Mouse (Mus musculus) hindbrain, embryonic 12.5 days (tissue): ENCODE results near the gene Rab29. TPM values are rescaled to one million over a fixed set of nuclear protein-coding genes. Genes with fewer than 3 reads are reported as not detected.
"Not testable (repeated sequence)": the region's sequence is repeated elsewhere in the genome, so short reads cannot be mapped to it uniquely, and the experiment has no call there.

Experiments used
- ATAC-seq: fragments of 200-750 bp; cut with Nextera tagmentation; 2 replicates; pipeline ENCODE4 v1.8.0; 2017; ENCODE audit warnings: moderate TSS enrichment; ENCODE audit not compliant: low FRiP score
- H3K27ac ChIP-seq: fragments of 300-500 bp; sonication (generic); 2 replicates; pipeline ENCODE4 v1.5.1; 2016; ENCODE audit warnings: mild to moderate bottlenecking
- H3K27me3 ChIP-seq: fragments of 300-500 bp; sonication (generic); 2 replicates; pipeline ENCODE4 v1.6.1; 2016; ENCODE audit warnings: mild to moderate bottlenecking
- H3K36me3 ChIP-seq: fragments of 300-500 bp; sonication (generic); 2 replicates; pipeline ENCODE4 v1.6.1; 2016; ENCODE audit warnings: mild to moderate bottlenecking
- H3K4me1 ChIP-seq: fragments of 300-500 bp; sonication (generic); 2 replicates; pipeline ENCODE4 v1.6.1; 2016
- H3K4me2 ChIP-seq: fragments of 300-500 bp; sonication (generic); replicated peaks from 2 replicates; pipeline ENCODE4 v1.6.1; 2016; ENCODE audit warnings: mild to moderate bottlenecking
- H3K4me3 ChIP-seq: fragments of 300-500 bp; sonication (generic); 2 replicates; pipeline ENCODE4 v1.5.1; 2016; ENCODE audit warnings: mild to moderate bottlenecking
- H3K9ac ChIP-seq: fragments of 300-500 bp; sonication (generic); 2 replicates; pipeline ENCODE4 v1.6.1; 2016; ENCODE audit warnings: mild to moderate bottlenecking, moderate library complexity
- H3K9me3 ChIP-seq: fragments of 300-500 bp; sonication (generic); replicated peaks from 2 replicates; pipeline ENCODE4 v1.6.1; 2016; ENCODE audit warnings: mild to moderate bottlenecking
- WGBS: fragments of 180-500 bp; shearing (Covaris S2); methylation state at CpG from one replicate; pipeline ENCODE4 v1.1.7; 2016; 5-methylcytosine and 5-hydroxymethylcytosine counted together
- polyA plus RNA-seq: library from polyadenylated mRNA; unstranded; fragments of >200 nt; fragmentation: Nextera tagmentation; extraction: Ambion mirVana; gene quantifications from 2 replicates; pipeline ENCODE4 v1.2.1, GENCODE M21; 2016

The Rab29 gene
- polyA plus RNA-seq, 1 experiment from 2014 or later, result 14.1 TPM

GRCm38 (mm10) chr1:131869561-131869960 lies 2.5 kb downstream of the Rab29 start:
- WGBS, result 89% methylated on average over 2 of the region's 2 CpGs

GRCm38 (mm10) chr1:131872856-131873255 lies 5.8 kb downstream of the Rab29 start:
- Histone ChIP-seq H3K9ac (no peak overlapping the region), H3K4me2 (no peak overlapping the region), H3K27ac (no peak overlapping the region), H3K4me1 (0 out of 2 replicates have a peak, but pooled peaks cover under 1% of the 10 kb centered on the region), H3K4me3 (no peak overlapping the region), H3K27me3 (peaks cover 4% of the 10 kb centered on the region), H3K9me3 (no peaks in the 10 kb centered on the region), H3K36me3 (no peaks in the 10 kb centered on the region)
- WGBS, result 76% methylated on average over 1 of the region's 1 CpGs
- no peak for ATAC-seq

More at GRCm38 (mm10) chr1:131869561-131869960, 2.5 kb downstream of the Rab29 start:
- no peak for ATAC-seq
- Histone ChIP-seq H3K27ac (no peak overlapping the region), H3K9me3 (no peaks in the 10 kb centered on the region), H3K4me1 (0 out of 2 replicates have a peak, but pooled peaks cover 6% of the 10 kb centered on the region), H3K27me3 (peaks cover 8% of the 10 kb centered on the region), H3K9ac (no peak overlapping the region), H3K36me3 (no peaks in the 10 kb centered on the region), H3K4me3 (no peak overlapping the region), H3K4me2 (no peak overlapping the region)

- H3K4me2 ChIP-seq, result no peak overlapping the region
- no peak for ATAC-seq
- H3K9me3 ChIP-seq, result no peaks in the 10 kb centered on the region
- no peak overlapping the region for H3K4me3 ChIP-seq
- no peak overlapping the region for H3K27ac ChIP-seq
- H3K36me3 ChIP-seq, result no peaks in the 10 kb centered on the region
- peaks cover 6% of the 10 kb centered on the region; the same call in 1 of the 2 replicates for H3K4me1 ChIP-seq
- H3K9ac ChIP-seq, result no peak overlapping the region
- H3K27me3 ChIP-seq, result no peaks in the 10 kb centered on the region
- 84% methylated on average over 2 of the region's 2 CpGs for WGBS
Observed at GRCm38 (mm10) chr1:131879816-131880215, 12.8 kb downstream of the Rab29 start.

DNA sequence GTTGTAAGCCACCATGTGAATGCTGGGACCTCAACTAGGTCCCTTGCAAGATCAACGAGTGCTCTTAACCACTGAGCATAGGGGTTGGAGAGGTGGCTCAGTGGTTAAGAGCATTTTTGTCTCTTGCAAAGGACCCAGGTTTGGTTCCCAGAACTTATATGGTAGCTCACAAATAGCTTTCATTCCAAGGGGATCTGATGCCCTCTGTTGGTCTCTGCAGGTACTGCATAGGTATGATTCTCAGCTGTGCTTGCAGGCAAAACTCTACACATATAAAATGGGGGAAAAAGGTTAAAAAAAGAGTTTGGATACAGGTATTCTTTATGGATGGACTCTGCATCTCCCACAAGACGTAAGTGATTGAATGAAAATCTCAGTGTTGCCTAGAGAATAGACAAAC lies 15.8 kb downstream of the Rab29 start:
- Histone ChIP-seq H3K27me3 (no peaks in the 10 kb centered on the region), H3K4me2 (no peak overlapping the region), H3K4me1 (peaks cover 8% of the 10 kb centered on the region; the same call in 1 of the 2 replicates), H3K36me3 (no peaks in the 10 kb centered on the region), H3K27ac (no peak overlapping the region), H3K4me3 (no peak overlapping the region), H3K9me3 (no peaks in the 10 kb centered on the region), H3K9ac (no peak overlapping the region)
- ATAC-seq, result no peak
- WGBS, result 58% methylated on average over 2 of the region's 2 CpGs

DNA sequence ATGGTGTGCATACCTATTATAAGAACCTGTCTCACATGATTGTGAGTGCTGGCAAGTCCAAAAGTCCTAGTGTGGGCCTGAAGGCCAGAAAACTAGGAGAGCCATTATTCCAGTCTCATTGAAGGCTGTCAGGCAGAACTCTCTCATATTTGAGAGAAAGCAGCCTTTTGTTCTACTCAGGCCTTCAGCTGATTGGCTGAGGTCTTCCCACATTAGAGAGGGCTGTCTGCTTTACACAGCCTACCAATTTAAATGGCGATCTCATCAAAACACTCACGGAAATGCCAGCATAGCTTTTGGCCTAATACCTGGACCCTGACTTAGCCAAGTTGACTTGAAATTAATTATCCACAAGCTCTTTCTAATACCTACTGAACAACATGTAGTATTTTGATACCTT lies 19.1 kb downstream of the Rab29 start:
- Histone ChIP-seq H3K27ac (no peak overlapping the region), H3K9ac (no peak overlapping the region)
- 82% methylated on average over 2 of the region's 2 CpGs for WGBS

DNA sequence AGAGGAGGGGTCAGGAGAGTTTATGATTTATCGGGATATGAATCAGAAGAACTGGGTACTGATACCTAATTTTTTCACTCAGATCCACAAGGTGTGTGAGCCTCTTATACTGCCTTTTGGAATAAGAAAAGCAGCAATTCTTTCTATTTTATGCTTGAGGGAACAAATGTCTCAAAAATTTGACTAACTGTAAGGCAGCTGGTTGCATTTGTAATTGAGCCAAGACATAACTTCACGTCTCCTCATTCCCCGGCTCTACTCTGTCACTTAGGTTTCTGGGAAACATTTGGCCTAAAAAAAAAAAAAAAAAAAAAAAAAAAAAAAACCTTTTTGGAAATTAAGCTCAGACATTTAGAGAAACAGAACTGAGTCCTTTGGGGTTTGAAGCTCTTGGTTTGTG lies 19.6 kb downstream of the Rab29 start:
- no peak for ATAC-seq
- H3K27me3 ChIP-seq, result no peaks in the 10 kb centered on the region
- peaks cover 7% of the 10 kb centered on the region; the same call in 1 of the 2 replicates for H3K4me1 ChIP-seq
- no peaks in the 10 kb centered on the region for H3K9me3 ChIP-seq
- no peak overlapping the region for H3K4me2 ChIP-seq
- no peak overlapping the region for H3K4me3 ChIP-seq
- no peak overlapping the region for H3K9ac ChIP-seq
- WGBS, result 78% methylated on average over 3 of the region's 3 CpGs
- no peaks in the 10 kb centered on the region for H3K36me3 ChIP-seq
- no peak overlapping the region for H3K27ac ChIP-seq

More for the DNA sequence above, 19.1 kb downstream of the Rab29 start:
- no peak for ATAC-seq
- Histone ChIP-seq H3K4me1 (peaks cover 8% of the 10 kb centered on the region; the same call in 1 of the 2 replicates), H3K9me3 (no peaks in the 10 kb centered on the region), H3K4me3 (no peak overlapping the region), H3K36me3 (no peaks in the 10 kb centered on the region), H3K4me2 (no peak overlapping the region), H3K27me3 (no peaks in the 10 kb centered on the region)

GRCm38 (mm10) chr1:131890043-131890658 lies 23.1 kb downstream of the Rab29 start:
- Histone ChIP-seq H3K27ac (no peak overlapping the region), H3K9ac (no peak overlapping the region), H3K36me3 (no peaks in the 10 kb centered on the region), H3K4me2 (no peak overlapping the region), H3K4me3 (no peak overlapping the region), H3K27me3 (no peaks in the 10 kb centered on the region), H3K4me1 (0 out of 2 replicates have a peak, but pooled peaks cover 3% of the 10 kb centered on the region), H3K9me3 (no peaks in the 10 kb centered on the region)
- no peak for ATAC-seq
- WGBS, result 77% methylated on average over 6 of the region's 6 CpGs

DNA sequence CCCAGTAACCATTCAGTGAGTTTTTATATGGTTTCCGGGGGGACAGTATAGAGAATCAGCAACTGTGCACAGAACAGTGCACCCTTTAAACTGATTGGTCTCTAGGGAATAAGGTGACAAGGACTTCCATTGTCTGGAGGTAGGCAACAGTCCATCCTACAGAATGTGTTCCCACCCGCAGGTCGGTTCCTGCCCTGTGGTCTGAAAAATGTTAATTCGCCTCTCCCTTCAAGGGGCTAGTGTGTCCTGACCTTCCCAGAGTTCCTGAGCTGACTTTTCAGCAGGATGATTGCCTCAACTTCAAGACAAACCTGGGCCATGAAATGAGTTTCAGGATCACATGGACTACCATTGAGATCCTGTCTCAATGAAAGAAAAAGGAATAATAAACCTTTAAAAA lies 24.4 kb downstream of the Rab29 start:
- no peaks in the 10 kb centered on the region for H3K36me3 ChIP-seq
- H3K9me3 ChIP-seq, result no peaks in the 10 kb centered on the region
- H3K9ac ChIP-seq, result no peak overlapping the region
- WGBS, result 58% methylated on average over 4 of the region's 4 CpGs
- H3K27ac ChIP-seq, result no peak overlapping the region
- H3K4me3 ChIP-seq, result no peak overlapping the region
- no peak for ATAC-seq
- no peaks in the 10 kb centered on the region for H3K27me3 ChIP-seq
- no peaks in the 10 kb centered on the region for H3K4me1 ChIP-seq
- no peak overlapping the region for H3K4me2 ChIP-seq

DNA sequence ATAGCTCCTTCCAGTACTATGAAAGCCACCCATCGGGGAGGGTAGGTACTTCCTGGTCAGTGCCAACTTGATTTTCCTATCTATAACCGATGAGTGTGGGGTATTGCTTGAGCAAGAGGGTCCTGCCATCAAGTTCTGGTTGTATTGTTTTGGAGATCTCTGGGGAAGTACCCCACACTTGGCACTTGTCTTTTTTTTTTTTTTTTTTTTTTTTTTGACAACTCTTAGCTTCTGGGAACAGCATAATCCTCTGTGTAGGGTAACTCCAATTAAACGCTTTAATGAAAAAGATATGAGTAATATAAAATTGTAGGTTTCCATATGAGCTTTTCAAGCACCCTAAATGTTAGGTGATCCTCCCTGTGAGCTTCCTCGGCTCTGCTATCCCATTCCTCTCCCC lies 35.7 kb downstream of the Rab29 start:
- WGBS, result 88% methylated on average over 4 of the region's 4 CpGs
- Histone ChIP-seq H3K4me2 (no peak overlapping the region), H3K4me3 (no peak overlapping the region), H3K36me3 (no peaks in the 10 kb centered on the region), H3K4me1 (no peaks in the 10 kb centered on the region), H3K27me3 (0 out of 2 replicates have a peak, but pooled peaks cover 4% of the 10 kb centered on the region), H3K27ac (no peak overlapping the region), H3K9ac (no peak overlapping the region), H3K9me3 (no peaks in the 10 kb centered on the region)
- ATAC-seq, result no peak

GRCm38 (mm10) chr1:131903251-131903650 lies 36.2 kb downstream of the Rab29 start:
- peaks cover 8% of the 10 kb centered on the region; the same call in 1 of the 2 replicates for H3K27me3 ChIP-seq
- 90% methylated on average over 7 of the region's 7 CpGs for WGBS
- no peak overlapping the region for H3K4me2 ChIP-seq
- no peak for ATAC-seq
- H3K4me1 ChIP-seq, result no peaks in the 10 kb centered on the region
- no peaks in the 10 kb centered on the region for H3K36me3 ChIP-seq
- no peak overlapping the region for H3K9ac ChIP-seq
- H3K9me3 ChIP-seq, result no peaks in the 10 kb centered on the region
- no peak overlapping the region for H3K4me3 ChIP-seq
- H3K27ac ChIP-seq, result no peak overlapping the region

DNA sequence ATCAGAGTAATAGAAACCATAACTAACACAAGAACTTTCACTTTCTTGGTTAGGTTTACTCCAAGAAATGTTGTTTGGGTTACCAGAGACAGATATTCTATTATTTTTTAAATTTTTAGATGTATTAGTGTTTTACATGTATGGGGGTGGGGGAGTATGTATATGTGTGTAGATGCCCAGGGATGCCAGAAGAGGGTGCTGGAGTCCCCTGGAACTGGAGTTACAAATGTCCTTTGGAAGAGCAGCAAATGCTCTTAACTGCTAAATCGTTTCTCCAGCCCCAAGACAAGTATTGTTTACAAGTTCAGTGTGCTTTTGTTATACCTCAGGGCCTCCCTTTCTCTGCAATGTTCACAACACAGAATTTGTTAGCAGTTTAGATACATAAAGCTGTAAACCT lies 38.5 kb downstream of the Rab29 start:
- Histone ChIP-seq H3K4me2 (no peak overlapping the region), H3K27ac (no peak overlapping the region), H3K4me1 (no peaks in the 10 kb centered on the region), H3K4me3 (no peak overlapping the region), H3K36me3 (no peaks in the 10 kb centered on the region), H3K9ac (no peak overlapping the region), H3K9me3 (no peaks in the 10 kb centered on the region), H3K27me3 (peaks cover 14% of the 10 kb centered on the region; the same call in 1 of the 2 replicates)
- no peak for ATAC-seq
- WGBS, result 35% methylated on average over 1 of the region's 1 CpGs

DNA sequence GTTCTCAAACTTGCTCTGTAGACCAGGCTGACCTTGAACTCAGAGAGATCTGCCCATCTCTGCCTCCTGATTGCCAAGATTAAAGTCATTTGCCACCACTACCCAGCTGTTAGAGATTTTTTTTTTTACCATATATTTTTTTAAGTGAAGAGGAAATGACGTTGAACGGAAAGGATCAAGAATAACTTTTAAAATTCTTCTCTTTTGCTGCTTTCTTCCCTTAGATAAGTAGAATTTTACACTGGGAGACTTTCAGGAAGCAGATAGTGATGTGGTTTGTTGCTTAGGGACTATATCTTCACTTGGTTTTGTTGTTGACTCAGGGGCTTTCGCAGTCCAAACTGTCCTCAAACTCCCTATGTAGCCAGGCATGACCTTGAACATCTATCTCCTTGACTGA lies 41.4 kb downstream of the Rab29 start:
- WGBS, result 95% methylated on average over 3 of the region's 3 CpGs
- Histone ChIP-seq H3K4me1 (peaks cover 15% of the 10 kb centered on the region), H3K27ac (no peak overlapping the region), H3K9me3 (no peaks in the 10 kb centered on the region), H3K27me3 (peaks cover 14% of the 10 kb centered on the region; the same call in 1 of the 2 replicates), H3K9ac (no peak overlapping the region), H3K4me2 (no peak overlapping the region), H3K4me3 (no peak overlapping the region), H3K36me3 (no peaks in the 10 kb centered on the region)
- no peak for ATAC-seq

DNA sequence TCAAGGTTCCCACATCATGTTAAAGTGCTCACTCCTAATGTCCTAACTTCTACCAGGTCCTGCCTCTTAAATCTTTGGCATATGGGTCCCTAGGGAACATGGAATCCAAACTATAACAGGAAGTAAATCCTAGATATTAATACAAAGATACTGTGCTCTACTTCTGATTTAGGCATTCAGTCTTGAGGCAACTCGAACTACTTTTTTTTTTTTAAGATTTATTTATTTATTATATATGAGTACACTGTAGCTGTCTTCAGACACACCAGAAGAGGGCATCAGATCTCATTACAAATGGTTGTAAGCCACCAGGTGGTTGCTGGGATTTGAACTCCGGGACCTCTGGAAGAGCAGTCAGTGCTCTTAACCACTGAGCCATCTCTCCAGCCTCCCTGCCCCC lies 42.2 kb downstream of the Rab29 start:
- not testable (repeated sequence) for H3K4me2 ChIP-seq, ATAC-seq, H3K36me3 ChIP-seq, H3K9me3 ChIP-seq, H3K9ac ChIP-seq, H3K27ac ChIP-seq, H3K4me3 ChIP-seq
- H3K4me1 ChIP-seq, result peaks cover 15% of the 10 kb centered on the region
- WGBS, result 97% methylated on average over 2 of the region's 2 CpGs
- H3K27me3 ChIP-seq, result peaks cover 14% of the 10 kb centered on the region; the same call in 1 of the 2 replicates
